Mouse (Mus musculus): ENCODE data around the gene Olfr272. TPM values are rescaled to one million over a fixed set of nuclear protein-coding genes. Genes with fewer than 3 reads are reported as not detected.

Olfr272 gene
- polyA plus RNA-seq (2012; rRNA removed), result not detected in 2 replicates

DNA sequence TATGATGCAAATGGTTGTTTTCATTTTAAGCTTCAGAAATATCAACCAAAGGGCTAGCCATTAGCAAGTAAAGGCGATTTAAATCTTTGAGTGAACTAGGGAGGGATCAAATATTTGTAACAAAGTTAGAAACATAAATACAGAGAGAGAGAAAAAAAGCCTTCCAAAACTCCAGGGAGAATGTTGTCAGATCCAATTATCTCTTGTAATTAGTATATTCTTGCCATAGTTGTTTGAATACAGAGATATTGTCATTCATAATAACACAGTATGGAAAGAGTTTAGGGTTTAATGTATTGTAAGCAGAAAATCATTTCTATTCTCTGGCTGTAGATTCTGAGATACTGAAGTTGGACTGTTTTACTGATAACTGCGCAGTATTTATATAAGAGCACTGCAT is at the start of gene Olfr272:
Olfr272 (minus strand) TSS at position 101 of the 400 bp plus-strand sequence.
- no peak for DNase-seq (ENCODE audit: extremely low spot score in 1 of 2, low spot score in 1 of 2)

DNA sequence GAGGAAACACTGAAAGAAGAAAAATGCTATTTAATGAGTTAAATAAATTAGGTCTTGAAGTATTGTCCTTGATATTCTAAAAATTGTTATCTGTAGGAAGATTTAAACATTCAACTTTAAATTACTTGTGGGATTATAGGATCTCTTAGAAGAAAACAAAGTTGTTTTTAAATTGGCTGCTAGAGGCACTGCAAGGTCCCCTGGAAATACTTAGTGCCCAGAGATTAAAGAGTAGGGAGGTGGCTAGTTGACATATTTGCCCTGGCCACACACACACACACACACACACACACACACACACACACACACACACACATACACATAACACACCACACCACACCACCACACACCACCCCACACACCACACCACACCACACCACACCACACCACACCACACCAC is 45.3 kb upstream of the Olfr272 start, which contains the start of gene Olfr270:
Olfr270 (plus strand) TSS at position 301 of the 400 bp plus-strand sequence.
- DNase-seq (ENCODE audit: extremely low spot score in 1 of 2, low spot score in 1 of 2), result no peak

DNA sequence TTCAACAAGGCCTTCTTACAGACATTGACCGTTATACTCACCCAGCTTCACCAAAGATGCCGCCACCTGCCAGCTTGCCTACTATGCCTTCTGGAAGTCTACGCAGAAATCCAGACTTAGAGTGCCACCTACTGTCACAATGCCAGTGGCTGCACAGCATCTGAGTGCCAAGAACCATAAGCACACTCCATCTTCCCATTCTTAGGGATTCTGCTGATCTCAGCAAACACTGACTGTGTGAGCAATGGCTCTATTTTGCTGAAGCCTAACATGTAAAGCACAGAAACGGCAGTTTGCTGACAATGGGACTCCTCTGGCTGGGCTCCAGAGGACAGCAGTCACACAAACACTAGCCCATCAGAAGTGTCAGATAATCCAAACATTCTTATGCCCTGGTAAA is 39.7 kb upstream of the Olfr272 start:
- peak; percentile 58 to 79 for DNase-seq (ENCODE audit: extremely low spot score in 1 of 2, low spot score in 1 of 2)

DNA sequence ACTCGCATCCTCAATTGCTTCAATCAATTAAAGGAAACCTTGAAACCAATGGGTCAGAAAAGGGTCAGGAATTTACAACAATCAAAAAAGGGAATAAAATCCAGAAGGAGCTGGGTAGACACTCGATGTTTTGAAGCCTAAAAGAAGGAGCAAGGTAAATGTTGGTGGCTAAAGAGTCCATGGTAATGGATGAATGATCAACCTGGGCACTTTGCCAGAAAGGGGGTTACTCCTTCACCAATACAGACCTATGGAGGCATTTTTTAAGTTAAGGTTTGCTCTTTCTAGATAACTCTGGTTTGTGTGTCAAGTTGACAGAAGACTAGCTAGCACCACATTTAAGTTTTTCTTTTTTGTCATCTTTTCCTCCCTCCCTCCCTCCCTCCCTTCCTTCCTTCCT is 30.0 kb upstream of the Olfr272 start:
- no peak for DNase-seq (ENCODE audit: extremely low spot score in 1 of 2, low spot score in 1 of 2)

DNA sequence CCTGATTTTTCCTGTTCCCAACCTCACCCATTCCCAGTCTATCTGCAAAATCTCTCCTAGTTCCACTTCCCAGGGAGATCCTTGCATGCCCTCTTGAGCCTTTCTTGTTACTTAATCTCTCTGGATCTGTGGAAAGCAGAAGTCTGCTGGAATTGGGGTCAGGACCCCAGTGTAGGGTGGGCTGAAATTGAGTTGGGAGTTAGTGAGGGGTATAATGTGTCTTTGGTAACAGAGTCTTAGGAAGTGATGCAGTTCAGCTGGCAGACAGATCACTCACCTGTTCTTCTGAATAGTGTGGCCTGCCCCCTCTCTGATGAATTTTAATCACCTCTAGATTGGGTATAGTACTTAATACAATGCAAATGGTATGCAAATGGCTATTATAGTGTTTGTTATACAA is 27.7 kb upstream of the Olfr272 start:
- no peak for DNase-seq (ENCODE audit: extremely low spot score in 1 of 2, low spot score in 1 of 2)

DNA sequence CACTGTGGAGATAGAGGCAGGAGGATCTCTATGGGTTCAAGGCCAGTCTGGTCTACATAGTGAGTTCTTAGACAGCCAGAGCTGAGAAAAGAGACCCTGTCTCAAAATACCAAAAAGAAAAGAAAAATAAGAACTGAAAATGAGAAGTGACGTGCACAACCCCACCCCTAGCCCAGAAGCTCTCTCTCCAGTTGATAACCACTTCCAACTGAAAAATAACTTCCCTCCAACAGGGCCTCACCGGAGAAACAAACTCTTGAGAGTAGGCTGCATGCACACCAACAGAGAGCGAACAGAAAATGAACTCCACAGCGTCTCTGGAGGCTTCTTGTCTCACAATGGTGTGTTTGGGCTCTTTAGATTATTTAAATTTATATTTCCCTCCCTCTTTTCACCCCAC is 11.5 kb upstream of the Olfr272 start:
- no peak for DNase-seq (ENCODE audit: extremely low spot score in 1 of 2, low spot score in 1 of 2)

DNA sequence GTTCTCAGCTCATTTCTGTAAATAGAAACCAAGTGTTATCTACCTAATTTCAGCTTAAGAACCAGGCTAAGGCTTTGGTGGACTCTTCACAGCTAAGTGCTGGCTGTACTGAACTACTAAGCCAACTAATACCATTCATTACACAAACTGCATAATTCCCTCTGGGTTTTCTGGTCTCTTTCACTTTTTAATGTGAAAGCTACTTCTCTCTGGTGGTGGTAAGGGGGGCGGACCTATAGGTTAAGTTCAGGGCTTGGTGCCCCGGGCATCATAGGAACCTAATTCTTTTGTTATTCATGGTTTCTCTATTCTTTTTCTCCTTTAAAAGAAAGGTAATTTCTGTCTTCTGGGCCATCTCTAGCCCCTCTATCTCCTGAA is 1.7 kb downstream of the Olfr272 start:
- no peak for DNase-seq (ENCODE audit: extremely low spot score in 1 of 2, low spot score in 1 of 2)

DNA sequence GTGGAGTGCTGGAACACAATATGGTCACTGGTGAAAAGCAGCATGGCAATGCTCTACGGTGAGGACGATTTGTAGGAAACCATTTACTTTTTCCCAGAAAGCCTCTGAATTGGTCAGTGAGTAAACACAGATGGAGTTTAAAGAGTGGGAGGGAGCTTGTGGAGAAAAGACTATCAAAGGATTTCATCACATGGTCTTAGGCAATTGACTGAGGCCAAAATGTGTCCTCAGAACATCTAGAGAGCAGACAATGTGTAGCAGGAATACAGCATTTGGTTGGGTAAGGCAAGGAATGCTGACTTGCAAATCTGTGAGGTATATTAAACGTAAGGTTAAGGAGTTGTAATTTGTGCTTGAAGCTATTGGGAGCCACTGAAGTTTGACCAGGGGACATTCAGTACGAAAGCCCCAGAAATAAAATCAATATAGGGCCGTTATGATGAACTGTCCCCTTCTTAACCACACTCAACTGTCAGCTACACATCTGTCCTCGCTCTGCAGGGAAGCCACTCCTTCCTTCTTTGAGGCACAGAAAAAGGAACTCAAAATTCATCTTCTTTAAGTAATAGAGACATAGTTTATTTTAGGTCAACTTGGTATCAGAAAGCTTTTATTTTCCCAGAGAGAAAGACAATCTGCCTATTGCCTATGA is 2.2 kb downstream of the Olfr272 start:
- DNase-seq (ENCODE audit: extremely low spot score in 1 of 2, low spot score in 1 of 2), result no peak

DNA sequence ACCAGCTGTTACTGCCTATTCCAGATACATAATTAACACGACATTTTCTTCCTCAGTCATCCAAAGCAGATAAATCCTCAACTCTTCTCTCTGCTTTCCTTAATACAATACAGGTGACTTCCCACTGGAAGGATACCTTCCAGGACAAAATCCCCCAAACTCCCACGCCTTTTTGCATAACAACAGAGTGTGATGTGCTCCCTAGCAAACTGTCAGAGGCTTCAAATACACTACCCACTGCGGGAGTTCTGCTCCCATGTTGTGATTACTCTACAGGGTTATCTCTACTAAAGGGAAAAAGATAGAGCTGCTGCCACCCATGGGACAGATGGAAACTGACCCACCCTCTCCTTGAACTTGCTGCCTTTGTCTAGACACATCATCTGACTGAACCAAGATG is 6.6 kb downstream of the Olfr272 start:
- DNase-seq (ENCODE audit: extremely low spot score in 1 of 2, low spot score in 1 of 2), result no peak

DNA sequence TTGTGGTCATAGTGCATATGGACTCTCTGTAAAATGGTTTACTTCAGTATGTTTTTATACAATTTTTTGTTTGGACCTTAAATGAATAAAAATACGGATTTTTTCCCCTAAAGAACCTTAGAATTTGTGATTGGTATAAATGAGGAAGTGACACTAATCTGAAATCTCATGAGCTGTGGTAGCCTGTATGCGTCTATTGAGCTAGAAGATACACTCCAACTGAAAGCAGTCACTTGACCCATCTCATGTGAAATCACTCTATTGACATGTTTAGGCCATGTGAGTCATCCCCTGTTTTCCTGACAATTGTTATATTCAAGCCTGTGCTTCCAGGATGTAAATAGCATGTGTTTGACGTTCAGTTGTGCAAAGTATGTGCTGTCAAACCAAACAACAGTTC is 9.4 kb downstream of the Olfr272 start:
- DNase-seq (ENCODE audit: extremely low spot score in 1 of 2, low spot score in 1 of 2), result no peak

DNA sequence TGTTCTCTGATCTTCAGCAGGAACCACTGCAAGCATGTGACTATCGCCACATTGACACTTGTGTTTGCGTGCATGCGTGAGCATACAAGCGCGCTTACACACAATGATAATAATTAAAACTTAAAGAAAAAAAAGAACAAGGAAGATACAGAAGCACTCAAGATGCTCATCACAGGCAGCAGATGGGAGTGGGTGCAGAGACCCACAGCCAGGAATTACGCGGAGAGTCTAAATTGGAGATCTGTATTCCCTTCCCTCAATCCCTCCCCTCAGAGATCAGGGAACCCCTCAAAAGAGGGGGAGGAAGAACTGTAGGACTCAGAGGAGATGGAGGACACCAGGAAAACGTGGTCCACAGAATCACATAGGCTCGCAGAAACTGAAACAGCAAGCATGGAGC is 54.8 kb downstream of the Olfr272 start:
- peak in 1 of 2 experiments; percentile 5 for DNase-seq (ENCODE audit: extremely low spot score in 1 of 2, low spot score in 1 of 2)

Other genes with a start within 250 kb of the Olfr272 start
- gene Olfr275, start 104.6 kb downstream of the Olfr272 start, polyA plus RNA-seq (2012; rRNA removed), result not detected in 2 replicates
- gene Olfr273, start 59.9 kb downstream of the Olfr272 start, polyA plus RNA-seq (2012; rRNA removed), result 0.02 TPM in 1 of 2 replicates, not detected in the other
- not detected in 2 replicates for gene Olfr270, start 45.4 kb upstream of the Olfr272 start, polyA plus RNA-seq (2012; rRNA removed)
- not detected in 2 replicates for gene Nipsnap3a, start 70.1 kb upstream of the Olfr272 start, polyA plus RNA-seq (2012; rRNA removed)
- gene Nipsnap3b, start 92.7 kb upstream of the Olfr272 start, polyA plus RNA-seq (2012; rRNA removed), result 16.7 and 19.3 TPM in 2 replicates
- gene Abca1, start 240.7 kb upstream of the Olfr272 start, polyA plus RNA-seq (2012; rRNA removed), result 14.6 and 17.3 TPM in 2 replicates